Mouse (Mus musculus): ENCODE results near the gene Tab2.

The Tab2 gene

GRCm38 (mm10) chr10:7956228-7957001, at the start of gene Tab2:
Tab2 (minus strand) TSS chr10:7956230.
- DNase-seq (ENCODE audit: low spot score in 2 of 2), result peak; percentile 95

GRCm38 (mm10) chr10:7992258-7992919, 36.4 kb upstream of the Tab2 start:
- no peak for DNase-seq (ENCODE audit: low spot score in 2 of 2)

DNA sequence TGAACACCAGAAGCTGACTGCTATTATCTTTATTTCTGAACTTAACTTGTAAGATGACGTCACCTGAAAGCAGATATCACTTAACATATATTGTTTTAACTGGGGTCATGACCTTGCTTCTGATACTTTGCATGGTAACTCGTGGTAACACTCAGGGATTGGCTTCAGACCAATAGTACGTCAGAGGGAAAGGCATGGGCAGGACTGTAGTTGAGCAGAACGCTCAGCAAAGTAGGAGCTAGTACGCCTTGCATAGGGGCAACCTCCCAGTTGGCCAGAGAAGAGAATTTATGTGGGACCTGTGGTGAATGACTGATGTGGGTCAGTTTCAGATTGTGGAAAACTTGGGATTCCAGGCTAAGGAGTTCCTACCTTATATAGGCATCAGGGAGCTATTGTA, 35.6 kb upstream of the Tab2 start:
- DNase-seq (ENCODE audit: low spot score in 2 of 2), result no peak

DNA sequence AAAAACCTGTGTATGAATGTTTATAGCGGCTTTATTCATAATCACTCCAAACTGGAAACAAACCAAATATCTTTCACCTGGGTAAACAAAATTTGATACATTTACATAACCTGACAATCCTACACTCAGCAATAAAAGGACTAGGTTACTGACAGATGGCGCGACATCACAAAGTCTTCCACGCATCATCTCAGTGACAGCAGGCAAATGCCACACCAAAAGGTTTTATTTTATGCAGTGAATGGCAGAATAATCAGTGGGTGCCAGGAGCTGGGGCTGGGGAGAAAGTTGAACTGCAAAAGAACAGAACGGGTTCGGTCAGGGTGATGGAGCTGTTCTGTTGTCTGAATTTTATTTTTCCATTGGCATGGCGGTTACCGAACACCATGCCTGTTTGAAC, 31.5 kb upstream of the Tab2 start:
- no peak for DNase-seq (ENCODE audit: low spot score in 2 of 2)

DNA sequence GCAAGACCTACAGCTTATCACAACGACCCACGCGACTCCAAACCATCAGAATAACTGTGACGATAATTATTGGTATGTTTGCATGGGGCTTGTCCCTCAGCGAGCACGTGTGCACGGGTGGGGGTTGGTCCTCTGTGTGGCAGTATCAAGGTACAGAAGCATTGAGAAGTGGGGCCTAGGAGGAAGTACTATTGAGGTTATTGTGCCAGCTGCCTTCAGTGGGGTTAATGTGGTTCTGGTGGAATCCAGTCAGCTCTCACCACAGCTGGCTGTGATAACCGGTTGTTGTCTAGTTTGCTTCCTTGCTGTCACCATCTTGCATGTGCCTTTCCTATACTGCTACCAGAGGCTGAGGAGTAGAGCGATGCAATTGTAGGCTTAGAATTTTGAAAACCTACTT, 20.4 kb upstream of the Tab2 start:
- DNase-seq (ENCODE audit: low spot score in 2 of 2), result no peak

GRCm38 (mm10) chr10:7968747-7969280, 12.8 kb upstream of the Tab2 start:
- DNase-seq (ENCODE audit: low spot score in 2 of 2), result no peak

GRCm38 (mm10) chr10:7967096-7967495, 11.1 kb upstream of the Tab2 start:
- DNase-seq (ENCODE audit: low spot score in 2 of 2), result no peak

DNA sequence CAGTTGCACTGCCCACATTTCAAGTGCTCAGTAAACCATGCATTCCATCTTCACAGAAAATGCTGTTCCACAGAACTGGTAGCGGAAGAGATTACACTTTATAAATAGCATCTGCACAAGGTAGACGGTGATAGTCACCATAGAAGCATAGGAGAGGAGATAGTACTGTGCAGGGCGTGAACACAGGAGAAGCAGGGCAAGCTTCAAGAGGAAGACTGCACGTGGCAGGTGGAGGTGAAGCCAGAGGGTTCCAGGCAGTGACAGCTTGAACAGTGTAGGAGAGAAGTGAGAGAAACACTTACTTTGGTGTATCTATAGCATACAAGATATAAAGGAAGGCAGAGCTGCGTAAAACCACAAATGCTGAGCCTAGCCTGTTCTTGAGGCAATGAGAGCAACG, 3.0 kb upstream of the Tab2 start:
- DNase-seq (ENCODE audit: low spot score in 2 of 2), result peak; percentile 32 to 43

GRCm38 (mm10) chr10:7955634-7956121, 352 bp downstream of the Tab2 start:
- DNase-seq (ENCODE audit: low spot score in 2 of 2), result peak; percentile 52 to 60

- DNase-seq (ENCODE audit: low spot score in 2 of 2), result peak; percentile 58 to 60
Measured at GRCm38 (mm10) chr10:7954989-7955633, 919 bp downstream of the Tab2 start.

GRCm38 (mm10) chr10:7954627-7954988, 1.4 kb downstream of the Tab2 start:
- DNase-seq (ENCODE audit: low spot score in 2 of 2), result peak in 1 of 2 experiments; percentile 30

DNA sequence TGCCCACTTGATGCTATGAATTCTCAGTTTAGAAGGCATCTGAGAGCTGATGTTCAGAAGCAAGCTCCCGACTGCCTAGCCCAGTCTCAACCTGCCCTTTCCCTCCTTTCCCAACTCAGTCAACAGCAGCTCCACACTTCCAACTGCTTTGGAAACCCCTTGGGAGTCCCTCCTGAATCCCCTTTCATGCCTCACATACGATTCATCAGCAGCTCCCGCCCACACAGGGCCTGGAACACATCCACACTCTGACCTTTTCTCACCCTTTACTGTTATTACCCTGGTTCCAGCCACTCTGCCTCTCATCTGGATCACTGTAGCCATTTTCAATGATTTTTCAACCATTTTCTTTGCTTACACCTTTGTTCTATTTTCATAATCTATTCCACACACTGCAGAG, 13.0 kb downstream of the Tab2 start:
- DNase-seq (ENCODE audit: low spot score in 2 of 2), result peak in 1 of 2 experiments; percentile 20

- peak in 1 of 2 experiments; percentile 15 for DNase-seq (ENCODE audit: low spot score in 2 of 2)
Measured at GRCm38 (mm10) chr10:7936556-7937192, 19.4 kb downstream of the Tab2 start.

DNA sequence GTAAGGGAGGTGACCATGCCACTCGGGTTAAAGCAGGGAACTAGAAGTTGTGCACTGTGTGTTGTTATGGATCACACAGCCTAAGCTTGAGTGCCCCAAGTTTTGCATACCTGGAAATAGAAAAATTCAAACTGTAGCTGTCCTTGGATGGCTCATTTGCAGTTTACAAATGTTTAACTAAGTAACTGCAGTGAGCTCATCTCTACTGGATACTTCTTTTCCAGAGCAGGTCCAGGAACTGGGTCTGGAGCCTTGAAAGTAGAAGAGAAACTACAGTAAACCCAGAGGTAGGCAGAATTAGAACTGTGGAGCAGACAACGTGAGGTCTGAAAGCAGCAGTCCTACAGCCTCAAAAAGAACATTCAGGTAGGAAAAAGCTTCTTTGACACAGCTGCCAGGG, 23.1 kb downstream of the Tab2 start:
- peak in 1 of 2 experiments; percentile 12 for DNase-seq (ENCODE audit: low spot score in 2 of 2)

DNA sequence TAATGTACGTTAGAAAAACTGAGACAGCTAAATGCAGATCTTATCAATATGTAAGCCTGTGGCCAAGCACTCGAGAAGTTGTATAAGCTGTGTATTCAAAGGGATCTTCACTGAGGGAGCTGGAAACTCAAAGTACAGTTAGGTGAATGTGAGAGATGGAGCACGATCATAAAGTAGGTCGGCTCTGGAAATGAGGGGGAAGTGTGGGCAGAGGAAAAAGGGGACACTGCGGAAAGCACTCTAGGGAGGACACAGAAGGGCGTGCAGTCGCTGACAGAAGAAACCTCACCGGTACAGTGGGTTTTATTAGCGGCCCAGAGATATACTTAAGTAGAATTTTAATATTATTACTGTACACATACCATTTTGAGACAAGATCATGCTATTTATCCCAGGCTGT, 27.0 kb downstream of the Tab2 start:
- DNase-seq (ENCODE audit: low spot score in 2 of 2), result peak in 1 of 2 experiments; percentile 20

DNA sequence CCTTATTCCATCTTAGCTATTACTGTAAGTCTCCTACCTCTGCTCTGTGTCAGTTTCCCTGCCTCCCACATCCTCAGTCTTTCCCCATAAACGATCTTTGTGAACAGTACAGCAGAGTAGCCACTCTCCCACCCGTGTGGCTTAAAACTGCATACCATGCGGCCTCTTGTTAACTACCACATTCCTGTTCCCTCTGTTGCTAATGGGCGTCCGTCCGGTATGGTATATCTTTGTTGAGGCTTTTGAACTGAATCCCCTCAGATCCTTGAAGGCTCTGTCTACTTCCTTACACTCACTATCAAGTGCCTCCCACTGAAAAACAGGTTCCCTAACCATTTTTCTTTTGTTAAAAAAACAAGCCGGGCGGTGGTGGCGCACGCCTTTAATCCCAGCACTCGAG, 30.5 kb downstream of the Tab2 start:
- DNase-seq (ENCODE audit: low spot score in 2 of 2), result peak in 1 of 2 experiments; percentile 16

GRCm38 (mm10) chr10:7923433-7923832, 32.6 kb downstream of the Tab2 start:
- DNase-seq (ENCODE audit: low spot score in 2 of 2), result peak in 1 of 2 experiments; percentile 11

GRCm38 (mm10) chr10:7911268-7911667, 44.8 kb downstream of the Tab2 start:
- peak in 1 of 2 experiments; percentile 28 for DNase-seq (ENCODE audit: low spot score in 2 of 2)

DNA sequence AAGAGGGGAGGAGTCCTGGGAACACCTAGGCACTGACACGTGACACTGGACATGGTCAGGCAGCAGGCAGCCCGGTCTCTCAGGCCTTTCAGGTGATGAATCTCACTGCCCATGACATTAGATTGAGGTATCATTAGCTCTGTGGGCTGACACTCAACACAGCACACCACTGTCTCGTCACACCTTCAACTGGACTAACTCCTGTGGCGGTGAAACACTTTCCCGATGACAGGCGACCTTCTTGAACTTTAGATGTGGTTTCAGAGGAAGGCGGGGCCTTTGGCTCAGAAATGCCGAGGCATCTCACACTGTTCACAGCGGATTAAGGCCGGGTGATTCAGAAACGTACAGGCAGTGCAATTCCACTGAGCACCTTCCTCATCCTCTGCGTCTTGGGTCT, 48.9 kb downstream of the Tab2 start:
- DNase-seq (ENCODE audit: low spot score in 2 of 2), result no peak

- no peak for DNase-seq (ENCODE audit: low spot score in 2 of 2)
Measured at GRCm38 (mm10) chr10:7904157-7904556, 51.9 kb downstream of the Tab2 start.

DNA sequence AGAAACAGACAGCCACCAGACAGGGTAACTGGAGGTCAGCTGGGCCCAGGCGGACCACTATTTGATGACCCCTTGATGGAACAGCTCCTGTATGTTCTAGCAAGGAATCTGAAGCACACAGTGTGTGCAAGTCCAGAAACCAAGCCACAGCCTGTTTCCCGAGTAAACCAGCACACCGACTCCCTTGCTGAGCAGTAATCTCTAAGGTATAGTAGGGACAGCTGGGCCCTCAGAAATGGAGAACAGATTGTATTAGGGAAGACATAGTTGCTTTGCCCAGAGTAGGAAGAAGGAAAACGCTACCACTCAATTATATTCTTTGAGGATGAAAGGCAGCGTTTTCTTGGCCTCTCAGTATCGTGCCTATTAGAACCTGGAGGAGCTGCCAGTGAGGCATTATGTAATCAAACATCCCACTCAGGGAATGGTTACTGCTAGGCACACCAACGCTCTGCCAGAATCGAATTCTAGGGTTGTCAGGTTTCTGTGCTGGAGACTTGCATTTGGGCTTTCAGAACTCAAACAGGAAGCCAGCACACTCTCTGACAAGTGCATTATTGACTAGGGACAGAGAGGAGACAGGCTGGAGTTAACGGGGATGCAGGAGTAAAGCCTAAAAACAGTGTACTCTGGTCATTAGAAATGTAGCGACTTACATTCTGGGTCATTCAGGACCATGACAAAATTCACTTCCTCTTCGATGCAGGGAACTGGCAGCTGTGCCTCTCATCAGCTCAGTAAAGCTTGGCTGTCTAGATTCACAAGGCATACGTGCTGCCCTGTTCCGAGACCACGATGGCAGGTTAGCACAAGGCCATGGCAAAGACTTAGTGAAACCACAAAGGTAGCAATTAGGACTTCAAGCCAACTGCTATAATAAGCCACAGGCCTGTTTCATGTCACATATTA, 55.1 kb downstream of the Tab2 start:
- no peak for DNase-seq (ENCODE audit: low spot score in 2 of 2)

Measured in right cerebral cortex, postnatal 10 days (tissue).